Mouse (Mus musculus) heart, embryonic 15.5 days (tissue): ENCODE data around the gene Ggta1. TPM values are rescaled to one million over a fixed set of nuclear protein-coding genes. Genes with fewer than 3 reads are reported as not detected.

Source experiments
- ATAC-seq: fragments of 200-750 bp; cut with Nextera tagmentation; replicated peaks from 2 replicates; pipeline ENCODE4 v1.8.0; 2017; ENCODE audit warnings: low read depth, moderate TSS enrichment; ENCODE audit not compliant: insufficient number of reproducible peaks, insufficient read depth, low FRiP score
- H3K27ac ChIP-seq: fragments of 300-500 bp; sonication (generic); 2 replicates; pipeline ENCODE4 v1.5.1; 2015; ENCODE audit warnings: mild to moderate bottlenecking, inconsistent platforms
- H3K27me3 ChIP-seq: fragments of 300-500 bp; sonication (generic); 2 replicates; pipeline ENCODE4 v1.6.1; 2015; ENCODE audit warnings: inconsistent platforms
- H3K36me3 ChIP-seq: fragments of 300-500 bp; sonication (generic); 2 replicates; pipeline ENCODE4 v1.6.1; 2015; ENCODE audit warnings: mild to moderate bottlenecking, inconsistent platforms
- H3K4me1 ChIP-seq: fragments of 300-500 bp; sonication (generic); replicated peaks from 2 replicates; pipeline ENCODE4 v1.6.1; 2015; ENCODE audit warnings: inconsistent platforms
- H3K4me2 ChIP-seq: fragments of 300-500 bp; sonication (generic); 2 replicates; pipeline ENCODE4 v1.6.1; 2015; ENCODE audit warnings: inconsistent platforms, mild to moderate bottlenecking, moderate library complexity
- H3K4me3 ChIP-seq: fragments of 300-500 bp; sonication (generic); 2 replicates; pipeline ENCODE4 v1.5.1; 2015; ENCODE audit warnings: mild to moderate bottlenecking, inconsistent platforms
- H3K9ac ChIP-seq: fragments of 300-500 bp; sonication (generic); 2 replicates; pipeline ENCODE4 v1.6.1; 2015; ENCODE audit warnings: mild to moderate bottlenecking, inconsistent platforms
- H3K9me3 ChIP-seq: fragments of 300-500 bp; sonication (generic); replicated peaks from 2 replicates; pipeline ENCODE4 v1.6.1; 2016; ENCODE audit warnings: inconsistent platforms
- WGBS: fragments of 180-500 bp; shearing (Covaris S2); methylation state at CpG from one replicate; pipeline ENCODE4 v1.1.7; 2015; ENCODE audit warnings: mixed read lengths; 5-methylcytosine and 5-hydroxymethylcytosine counted together
- polyA plus RNA-seq: library from polyadenylated mRNA; unstranded; fragments of >200 nt; fragmentation: Nextera tagmentation; extraction: Ambion mirVana; gene quantifications from 2 replicates; pipeline ENCODE4 v1.2.1, GENCODE M21; 2015

Gene Ggta1
- polyA plus RNA-seq, 1 experiment from 2014 or later, result 27.4 TPM

- no peak overlapping the region for H3K4me2 ChIP-seq
- no peaks in the 10 kb centered on the region for H3K36me3 ChIP-seq
- H3K4me3 ChIP-seq, result no peak overlapping the region
- H3K9ac ChIP-seq, result no peak overlapping the region
- no peak for ATAC-seq
- no peaks in the 10 kb centered on the region for H3K27me3 ChIP-seq
- H3K27ac ChIP-seq, result peak overlapping the region; percentile 58
- peaks cover 78% of the 10 kb centered on the region for H3K4me1 ChIP-seq
- no peaks in the 10 kb centered on the region for H3K9me3 ChIP-seq
- WGBS, result 52% methylated on average over 7 of the region's 7 CpGs
Measured at GRCm38 (mm10) chr2:35445610-35446009, 17.4 kb downstream of the Ggta1 start.

- H3K36me3 ChIP-seq, result no peaks in the 10 kb centered on the region
- H3K27ac ChIP-seq, result peak overlapping the region; percentile 58
- WGBS, result 68% methylated on average over 6 of the region's 6 CpGs
- no peak for ATAC-seq
- no peaks in the 10 kb centered on the region for H3K9me3 ChIP-seq
- H3K4me3 ChIP-seq, result no peak overlapping the region
- peak overlapping the region; percentile 7; the same call in 1 of the 2 replicates for H3K4me2 ChIP-seq
- no peaks in the 10 kb centered on the region for H3K27me3 ChIP-seq
- no peak overlapping the region for H3K9ac ChIP-seq
- peaks cover 71% of the 10 kb centered on the region for H3K4me1 ChIP-seq
Measured at GRCm38 (mm10) chr2:35444764-35445262, 18.2 kb downstream of the Ggta1 start.

- Histone ChIP-seq H3K36me3 (no peaks in the 10 kb centered on the region), H3K27ac (peak overlapping the region; percentile 58), H3K27me3 (no peaks in the 10 kb centered on the region), H3K9me3 (no peaks in the 10 kb centered on the region), H3K9ac (no peak overlapping the region), H3K4me3 (no peak overlapping the region), H3K4me2 (no peak overlapping the region; the same call in 1 of the 2 replicates), H3K4me1 (peaks cover 66% of the 10 kb centered on the region)
- ATAC-seq, result no peak
- 56% methylated on average over 16 of the region's 16 CpGs for WGBS
Measured at GRCm38 (mm10) chr2:35443981-35444763, 18.9 kb downstream of the Ggta1 start.

GRCm38 (mm10) chr2:35443325-35443724 lies 19.7 kb downstream of the Ggta1 start:
- no peak overlapping the region for H3K4me3 ChIP-seq
- no peaks in the 10 kb centered on the region for H3K27me3 ChIP-seq
- ATAC-seq, result no peak
- H3K27ac ChIP-seq, result no peak overlapping the region
- no peak overlapping the region for H3K4me2 ChIP-seq
- peaks cover 58% of the 10 kb centered on the region for H3K4me1 ChIP-seq
- no peak overlapping the region for H3K9ac ChIP-seq
- H3K36me3 ChIP-seq, result no peaks in the 10 kb centered on the region
- H3K9me3 ChIP-seq, result no peaks in the 10 kb centered on the region
- WGBS, result 70% methylated on average over 5 of the region's 5 CpGs

GRCm38 (mm10) chr2:35442079-35442478 lies 21.0 kb downstream of the Ggta1 start:
- Histone ChIP-seq H3K4me1 (peaks cover 47% of the 10 kb centered on the region), H3K36me3 (no peaks in the 10 kb centered on the region), H3K4me3 (no peak overlapping the region), H3K27ac (0 out of 2 replicates have a peak overlapping the region, but pooled peaks have one; percentile 20), H3K4me2 (no peak overlapping the region), H3K27me3 (no peaks in the 10 kb centered on the region), H3K9ac (no peak overlapping the region), H3K9me3 (no peaks in the 10 kb centered on the region)
- 69% methylated on average over 6 of the region's 6 CpGs for WGBS
- no peak for ATAC-seq

GRCm38 (mm10) chr2:35441419-35441818 lies 21.6 kb downstream of the Ggta1 start:
- Histone ChIP-seq H3K27ac (0 out of 2 replicates have a peak overlapping the region, but pooled peaks have one; percentile 20), H3K27me3 (no peaks in the 10 kb centered on the region)

GRCm38 (mm10) chr2:35440480-35440879 lies 22.6 kb downstream of the Ggta1 start:
- H3K4me1 ChIP-seq, result peaks cover 31% of the 10 kb centered on the region
- no peak overlapping the region for H3K4me2 ChIP-seq
- H3K27ac ChIP-seq, result no peak overlapping the region
- H3K9ac ChIP-seq, result no peak overlapping the region
- no peaks in the 10 kb centered on the region for H3K9me3 ChIP-seq
- WGBS, result 91% methylated on average over 3 of the region's 3 CpGs
- no peak for ATAC-seq
- no peaks in the 10 kb centered on the region for H3K36me3 ChIP-seq
- H3K27me3 ChIP-seq, result no peaks in the 10 kb centered on the region
- H3K4me3 ChIP-seq, result no peak overlapping the region

More at GRCm38 (mm10) chr2:35441419-35441818, 21.6 kb downstream of the Ggta1 start:
- Histone ChIP-seq H3K4me1 (peaks cover 40% of the 10 kb centered on the region), H3K9ac (no peak overlapping the region), H3K9me3 (no peaks in the 10 kb centered on the region), H3K4me3 (no peak overlapping the region), H3K4me2 (no peak overlapping the region), H3K36me3 (no peaks in the 10 kb centered on the region)
- WGBS, result 70% methylated on average over 6 of the region's 6 CpGs
- no peak for ATAC-seq

GRCm38 (mm10) chr2:35437796-35438195 lies 25.2 kb downstream of the Ggta1 start:
- H3K9ac ChIP-seq, result no peak overlapping the region
- H3K4me3 ChIP-seq, result no peak overlapping the region
- no peak for ATAC-seq
- H3K4me2 ChIP-seq, result no peak overlapping the region
- H3K36me3 ChIP-seq, result no peaks in the 10 kb centered on the region
- WGBS, result 91% methylated on average over 2 of the region's 2 CpGs
- no peak overlapping the region for H3K27ac ChIP-seq
- no peaks in the 10 kb centered on the region for H3K27me3 ChIP-seq
- H3K4me1 ChIP-seq, result peaks cover 38% of the 10 kb centered on the region
- no peaks in the 10 kb centered on the region for H3K9me3 ChIP-seq

GRCm38 (mm10) chr2:35434576-35435123 lies 28.4 kb downstream of the Ggta1 start:
- Histone ChIP-seq H3K4me2 (no peak overlapping the region), H3K4me1 (peaks cover 43% of the 10 kb centered on the region), H3K36me3 (no peaks in the 10 kb centered on the region), H3K9me3 (no peaks in the 10 kb centered on the region), H3K27me3 (no peaks in the 10 kb centered on the region), H3K27ac (peak overlapping the region; percentile 72), H3K9ac (no peak overlapping the region), H3K4me3 (no peak overlapping the region)
- 66% methylated on average over 6 of the region's 6 CpGs for WGBS
- no peak for ATAC-seq

- Histone ChIP-seq H3K4me1 (peaks cover 53% of the 10 kb centered on the region), H3K9me3 (no peaks in the 10 kb centered on the region), H3K27me3 (no peaks in the 10 kb centered on the region), H3K36me3 (no peaks in the 10 kb centered on the region), H3K27ac (peak overlapping the region; percentile 72), H3K9ac (no peak overlapping the region), H3K4me2 (no peak overlapping the region), H3K4me3 (no peak overlapping the region)
- ATAC-seq, result 0 out of 2 replicates have a peak, but pooled peaks have one; percentile 5
- WGBS, result 46% methylated on average over 4 of the region's 4 CpGs
Measured at GRCm38 (mm10) chr2:35433428-35433827, 29.6 kb downstream of the Ggta1 start.

GRCm38 (mm10) chr2:35432472-35432871 lies 30.6 kb downstream of the Ggta1 start:
- Histone ChIP-seq H3K9me3 (no peaks in the 10 kb centered on the region), H3K4me3 (peak overlapping the region; percentile 31), H3K9ac (peak overlapping the region; percentile 40; the same call in 1 of the 2 replicates), H3K4me2 (peak overlapping the region; percentile 55), H3K4me1 (peaks cover 61% of the 10 kb centered on the region), H3K36me3 (no peaks in the 10 kb centered on the region), H3K27me3 (no peaks in the 10 kb centered on the region), H3K27ac (peak overlapping the region; percentile 72)
- peak; percentile 75 for ATAC-seq
- 27% methylated on average over 7 of the region's 7 CpGs for WGBS
